Mouse (Mus musculus) thymus, adult 2 months (tissue): ENCODE data around the gene Gtf2h2.
"Not testable (repeated sequence)": the region's sequence is repeated elsewhere in the genome, so short reads cannot be mapped to it uniquely, and the experiment has no call there.

Experiments
- CTCF ChIP-seq: fragments of 200-500 bp; IDR thresholded peaks from 2 replicates; pipeline ENCODE4 v1.5.1; 2012; ENCODE audit warnings: mild to moderate bottlenecking, control low read depth, low read length, moderate library complexity, borderline replicate concordance; ENCODE audit not compliant: control insufficient read depth, poor library complexity, insufficient read depth; ENCODE audit errors: extremely low read depth
- POLR2A ChIP-seq: fragments of 200-500 bp; IDR thresholded peaks from 2 replicates; pipeline ENCODE4 v1.6.1; 2012; ENCODE audit warnings: mild to moderate bottlenecking, low read length, control low read depth, moderate library complexity; ENCODE audit not compliant: control insufficient read depth, poor library complexity, insufficient read depth; ENCODE audit errors: extremely low read depth

DNA sequence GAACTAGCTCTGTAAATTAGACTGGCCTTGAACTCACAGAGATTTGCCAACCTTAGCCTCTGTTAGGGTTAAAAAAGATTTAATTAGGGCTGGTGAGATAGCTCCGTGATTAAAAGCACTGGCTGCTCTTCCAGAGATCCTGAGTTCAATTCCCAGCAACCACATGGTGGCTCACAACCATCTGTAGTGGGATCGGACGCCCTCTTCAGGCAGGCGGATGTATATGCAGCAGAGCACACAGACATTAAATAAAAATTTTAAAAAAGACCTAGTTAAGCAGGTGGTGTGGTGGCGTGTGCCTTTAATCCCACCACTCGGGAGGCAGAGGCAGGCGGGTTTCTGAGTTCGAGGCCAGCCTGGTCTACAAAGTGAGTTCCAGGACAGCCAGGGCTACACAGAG, 2.0 kb upstream of the Gtf2h2 start:
- TF ChIP-seq CTCF, POLR2A: not testable (repeated sequence)
